Mouse (Mus musculus): ENCODE results near the gene Xrn2.

The Xrn2 gene

GRCm38 (mm10) chr2:147067480-147068246 is 54.9 kb downstream of the Xrn2 start:
- no peak for DNase-seq

- DNase-seq = no peak
Measured at GRCm38 (mm10) chr2:147069077-147069476, 56.3 kb downstream of the Xrn2 start.

GRCm38 (mm10) chr2:147070305-147070704 is 57.5 kb downstream of the Xrn2 start:
- DNase-seq = no peak

GRCm38 (mm10) chr2:147073962-147074361 is 61.2 kb downstream of the Xrn2 start:
- no peak for DNase-seq

GRCm38 (mm10) chr2:147074399-147074798 is 61.6 kb downstream of the Xrn2 start:
- DNase-seq = no peak

- DNase-seq = no peak
Measured at GRCm38 (mm10) chr2:147082391-147082790, 69.6 kb downstream of the Xrn2 start.

GRCm38 (mm10) chr2:147083471-147084365 is 70.9 kb downstream of the Xrn2 start:
- DNase-seq = peak; percentile 8 to 13

- no peak for DNase-seq
Measured at GRCm38 (mm10) chr2:147084366-147085071, 71.7 kb downstream of the Xrn2 start.

GRCm38 (mm10) chr2:147085072-147085870 is 72.5 kb downstream of the Xrn2 start, which contains the start of gene Nkx2-4:
Gene Nkx2-4 (minus strand): TSS chr2:147085445.
- DNase-seq = no peak

- no peak for DNase-seq
Measured at GRCm38 (mm10) chr2:147085937-147086336, 73.1 kb downstream of the Xrn2 start.

GRCm38 (mm10) chr2:147086441-147086840 is 73.6 kb downstream of the Xrn2 start:
- no peak for DNase-seq

GRCm38 (mm10) chr2:147119736-147120135 is 106.9 kb downstream of the Xrn2 start:
- no peak for DNase-seq

- DNase-seq = no peak
Measured at GRCm38 (mm10) chr2:147127366-147127765, 114.6 kb downstream of the Xrn2 start.

All from spleen, adult 18-20 months (tissue).